Mouse (Mus musculus) limb, embryonic 14.5 days (tissue): ENCODE results near the gene Phldb2. TPM values are rescaled to one million over a fixed set of nuclear protein-coding genes. Genes with fewer than 3 reads are reported as not detected.
A peak's percentile ranks its signal among the peaks of the same experiment; 100 is the strongest.

ENCODE experiments used
- ATAC-seq: fragments of 200-750 bp; cut with Nextera tagmentation; 2 replicates; pipeline ENCODE4 v1.8.0; 2017; ENCODE audit warnings: low read depth, moderate number of reproducible peaks, moderate TSS enrichment; ENCODE audit not compliant: low FRiP score
- DNase-seq: peaks from one replicate; pipeline ENCODE4 v3.0.0-alpha.2; 2015; ENCODE audit warnings: low spot score
- H3K27ac ChIP-seq: fragments of 300-500 bp; sonication (generic); replicated peaks from 2 replicates; pipeline ENCODE4 v1.5.1; 2014; ENCODE audit warnings: low read depth, mild to moderate bottlenecking, low read length, moderate library complexity, mixed read lengths
- H3K27me3 ChIP-seq: fragments of 300-500 bp; sonication (generic); 2 replicates; pipeline ENCODE4 v1.6.1; 2014; ENCODE audit warnings: low read length, mixed read lengths; ENCODE audit not compliant: control insufficient read depth, insufficient read depth
- H3K36me3 ChIP-seq: fragments of 300-500 bp; sonication (generic); 2 replicates; pipeline ENCODE4 v1.6.1; 2014; ENCODE audit warnings: mild to moderate bottlenecking, low read length, moderate library complexity, mixed read lengths; ENCODE audit not compliant: control insufficient read depth, insufficient read depth
- H3K4me1 ChIP-seq: fragments of 300-500 bp; sonication (generic); 2 replicates; pipeline ENCODE4 v1.6.1; 2014; ENCODE audit warnings: antibody characterized with exemption, low read length, mixed read lengths; ENCODE audit not compliant: control insufficient read depth, insufficient read depth
- H3K4me2 ChIP-seq: fragments of 300-500 bp; sonication (generic); replicated peaks from 2 replicates; pipeline ENCODE4 v1.6.1; 2014; ENCODE audit warnings: low read depth, mild to moderate bottlenecking, low read length, moderate library complexity; ENCODE audit not compliant: severe bottlenecking
- H3K4me3 ChIP-seq: fragments of 300-500 bp; sonication (generic); replicated peaks from 2 replicates; pipeline ENCODE4 v1.5.1; 2014; ENCODE audit warnings: low read length
- H3K9ac ChIP-seq: fragments of 300-500 bp; sonication (generic); 2 replicates; pipeline ENCODE4 v1.6.1; 2014; ENCODE audit warnings: mild to moderate bottlenecking, low read depth, low read length, moderate library complexity; ENCODE audit not compliant: severe bottlenecking
- H3K9me3 ChIP-seq: fragments of 300-500 bp; sonication (generic); 2 replicates; pipeline ENCODE4 v1.6.1; 2016; ENCODE audit warnings: low read length; ENCODE audit not compliant: control insufficient read depth
- POLR2A ChIP-seq: fragments of 200-500 bp; IDR thresholded peaks from 2 replicates; pipeline ENCODE4 v1.8.0; 2012; ENCODE audit warnings: inconsistent platforms, mild to moderate bottlenecking, moderate library complexity, borderline replicate concordance; ENCODE audit not compliant: insufficient read depth, insufficient read length; ENCODE audit errors: extremely low read depth
- WGBS: fragments of 180-500 bp; shearing (Covaris S2); extraction: QIAGEN DNeasy Blood & Tissue Kit; methylation state at CpG from one replicate; pipeline ENCODE4 v1.1.7; 2014; 5-methylcytosine and 5-hydroxymethylcytosine counted together
- polyA plus RNA-seq, 2 experiments: library from polyadenylated mRNA; depleted of rRNA in 1 of 2; stranded (reverse) in 1 of 2; unstranded in 1 of 2; fragments of >200 nt; fragmentation: Nextera tagmentation in 1 of 2; extraction: Ambion mirVana in 1 of 2; gene quantifications; 2 replicates each; pipeline versions ENCODE4 v1.2.1 to v1.2.3; 2012 to 2014

The Phldb2 gene
- polyA plus RNA-seq, 2 experiments, result 51.0 to 55.8 TPM

DNA sequence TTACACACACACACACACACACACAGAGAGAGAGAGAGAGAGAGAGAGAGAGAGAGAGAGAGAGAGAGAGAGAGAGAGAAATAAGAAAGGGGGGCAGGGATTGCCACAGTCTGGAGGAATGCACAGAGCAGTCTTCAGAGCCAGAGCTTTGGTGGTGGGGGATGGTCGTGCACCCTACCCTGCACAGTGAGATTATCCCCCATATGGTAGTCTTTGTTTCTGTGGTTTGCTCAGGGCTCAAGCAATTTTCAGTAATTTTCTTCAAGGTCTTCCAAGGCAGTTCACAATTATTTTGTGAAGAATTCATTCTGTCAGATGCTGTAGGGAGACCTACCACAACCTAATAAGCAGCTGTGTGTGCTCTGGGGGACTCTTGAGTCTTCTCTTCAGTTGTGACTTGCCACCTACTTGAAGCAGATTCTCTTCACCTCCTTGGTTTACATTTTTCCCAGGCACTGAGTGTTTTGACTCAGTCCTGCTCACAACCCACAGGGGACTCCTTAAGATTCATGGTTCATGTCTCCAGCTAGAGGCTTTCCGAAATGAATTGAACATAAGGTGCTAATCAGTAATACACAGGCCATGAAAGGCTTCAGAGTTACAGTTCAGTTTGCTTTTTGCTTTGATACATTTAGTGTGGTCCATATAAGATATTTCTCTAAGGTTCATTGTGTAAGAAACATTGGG lies 18.5 kb downstream of the Phldb2 start:
- Histone ChIP-seq H3K4me3 (no peak overlapping the region), H3K9me3 (no peaks in the 10 kb centered on the region), H3K4me2 (no peak overlapping the region), H3K36me3 (no peaks in the 10 kb centered on the region), H3K4me1 (peaks cover 34% of the 10 kb centered on the region), H3K27me3 (no peaks in the 10 kb centered on the region), H3K9ac (no peak overlapping the region), H3K27ac (peak overlapping the region; percentile 38; the same call in 1 of the 2 replicates)
- ATAC-seq (peak; percentile 64), DNase-seq (peak; percentile 58)
- WGBS, result 16% methylated on average over 2 of the region's 2 CpGs
- TF ChIP-seq POLR2A, result no peak

DNA sequence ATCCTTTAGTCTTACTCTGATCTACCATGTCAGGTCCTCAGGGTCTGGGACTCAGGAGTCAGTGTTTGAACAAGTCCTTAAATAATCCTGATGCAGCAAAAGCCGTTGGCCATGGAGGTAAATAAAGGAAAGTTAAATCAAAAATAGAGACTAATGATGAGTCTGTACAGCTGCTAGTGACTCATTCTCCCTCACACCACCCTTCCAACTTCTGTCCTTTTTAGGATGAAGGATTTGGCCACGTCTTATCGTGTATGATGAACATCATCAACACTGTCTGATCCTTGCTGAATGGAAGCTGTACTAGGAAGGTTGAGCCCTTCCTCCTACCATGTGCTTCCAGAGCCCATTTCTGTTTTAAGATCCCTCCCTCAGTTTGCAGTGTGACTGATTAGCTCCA lies 23.1 kb downstream of the Phldb2 start:
- TF ChIP-seq POLR2A, result no peak
- Histone ChIP-seq H3K9me3 (no peaks in the 10 kb centered on the region), H3K4me2 (no peak overlapping the region), H3K9ac (no peak overlapping the region), H3K4me1 (peaks cover 25% of the 10 kb centered on the region; the same call in 1 of the 2 replicates), H3K27ac (no peak overlapping the region), H3K27me3 (no peaks in the 10 kb centered on the region), H3K4me3 (no peak overlapping the region), H3K36me3 (no peaks in the 10 kb centered on the region)
- 84% methylated on average over 3 of the region's 3 CpGs for WGBS
- ATAC-seq (peak; percentile 9; the same call in 1 of the 2 replicates), DNase-seq (no peak)

DNA sequence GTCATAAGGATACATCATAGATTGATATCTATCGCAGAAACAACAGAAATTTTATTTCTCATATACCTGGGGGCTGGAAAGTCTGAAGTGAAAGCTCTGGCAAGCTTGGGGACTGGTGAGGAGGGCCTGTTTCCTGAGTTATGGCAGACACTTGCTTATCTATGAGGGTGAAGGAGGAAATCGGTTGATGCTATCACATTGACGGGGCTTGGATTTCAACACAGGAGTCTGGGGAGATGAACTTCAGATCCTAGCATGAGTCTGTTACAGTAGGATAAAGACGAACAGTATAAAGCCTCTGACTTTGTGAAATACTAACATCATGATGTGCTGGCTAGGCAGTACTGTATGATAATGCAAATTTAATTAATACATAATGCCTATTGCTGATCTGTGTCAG lies 25.3 kb downstream of the Phldb2 start:
- Histone ChIP-seq H3K36me3 (no peaks in the 10 kb centered on the region), H3K27me3 (no peaks in the 10 kb centered on the region), H3K4me3 (no peak overlapping the region), H3K9ac (no peak overlapping the region), H3K4me2 (no peak overlapping the region), H3K9me3 (no peaks in the 10 kb centered on the region), H3K4me1 (peaks cover 26% of the 10 kb centered on the region), H3K27ac (no peak overlapping the region)
- TF ChIP-seq POLR2A, result no peak
- WGBS, result 82% methylated on average over 4 of the region's 4 CpGs
- no peak for ATAC-seq
- DNase-seq, result no peak

DNA sequence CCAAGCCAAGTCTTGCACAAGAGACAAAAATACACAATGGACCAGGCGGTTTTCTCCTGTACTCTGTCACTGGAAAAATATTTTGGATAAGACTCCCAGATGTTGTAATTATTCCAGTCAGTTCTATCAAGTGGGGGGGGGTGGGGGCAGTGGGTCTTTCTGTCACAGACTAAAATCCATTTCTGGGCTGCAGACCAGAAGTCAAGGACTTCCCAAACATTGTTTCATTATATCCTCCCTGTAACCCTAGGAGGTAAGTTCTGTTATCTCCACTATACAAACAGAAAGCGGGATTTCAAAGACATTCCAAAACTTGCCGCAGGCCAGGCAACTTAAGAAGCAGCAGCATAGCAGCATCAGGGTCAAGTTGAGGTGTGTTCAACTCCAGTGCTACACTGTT lies 25.8 kb downstream of the Phldb2 start:
- Histone ChIP-seq H3K4me2 (no peak overlapping the region), H3K27ac (no peak overlapping the region), H3K4me3 (no peak overlapping the region), H3K27me3 (no peaks in the 10 kb centered on the region), H3K4me1 (peaks cover 26% of the 10 kb centered on the region), H3K9me3 (no peaks in the 10 kb centered on the region), H3K9ac (no peak overlapping the region), H3K36me3 (no peaks in the 10 kb centered on the region)
- DNase-seq (peak; percentile 49), ATAC-seq (no peak)
- no peak for TF ChIP-seq POLR2A
- 42% methylated on average over 3 of the region's 3 CpGs for WGBS

DNA sequence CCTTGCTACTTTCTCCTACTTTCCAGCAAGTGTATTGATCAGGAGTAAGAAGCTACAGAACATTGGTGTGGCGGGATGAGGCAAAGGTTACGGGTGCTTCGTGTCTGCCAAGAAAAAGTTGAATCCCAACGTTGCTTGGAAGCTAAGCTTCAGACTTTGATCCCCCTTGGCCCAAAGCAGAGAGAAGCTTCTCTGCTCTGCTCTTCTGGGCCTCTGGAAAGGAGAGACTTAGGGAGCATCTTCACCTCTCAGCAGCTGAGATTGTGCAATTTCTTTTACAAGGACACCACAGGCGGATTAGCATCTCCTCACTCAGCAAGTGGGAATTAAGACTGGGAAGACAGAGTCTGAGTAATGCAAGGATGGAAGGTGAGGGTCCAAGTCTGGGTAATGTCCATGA lies 26.5 kb downstream of the Phldb2 start:
- no peak for TF ChIP-seq POLR2A
- ATAC-seq (no peak), DNase-seq (no peak)
- Histone ChIP-seq H3K4me3 (no peak overlapping the region), H3K4me1 (peaks cover 30% of the 10 kb centered on the region), H3K36me3 (no peaks in the 10 kb centered on the region), H3K27me3 (no peaks in the 10 kb centered on the region), H3K9ac (no peak overlapping the region), H3K9me3 (no peaks in the 10 kb centered on the region), H3K4me2 (no peak overlapping the region), H3K27ac (no peak overlapping the region)
- 88% methylated on average over 5 of the region's 5 CpGs for WGBS
